Mouse (Mus musculus): Measurements from ENCODE around the gene Smchd1. TPM values are rescaled to one million over a fixed set of nuclear protein-coding genes. Genes with fewer than 3 reads are reported as not detected.
A peak's percentile ranks its signal among the peaks of the same experiment; 100 is the strongest.

Gene Smchd1
- polyA plus RNA-seq, 1 experiment = 2.3 TPM

DNA sequence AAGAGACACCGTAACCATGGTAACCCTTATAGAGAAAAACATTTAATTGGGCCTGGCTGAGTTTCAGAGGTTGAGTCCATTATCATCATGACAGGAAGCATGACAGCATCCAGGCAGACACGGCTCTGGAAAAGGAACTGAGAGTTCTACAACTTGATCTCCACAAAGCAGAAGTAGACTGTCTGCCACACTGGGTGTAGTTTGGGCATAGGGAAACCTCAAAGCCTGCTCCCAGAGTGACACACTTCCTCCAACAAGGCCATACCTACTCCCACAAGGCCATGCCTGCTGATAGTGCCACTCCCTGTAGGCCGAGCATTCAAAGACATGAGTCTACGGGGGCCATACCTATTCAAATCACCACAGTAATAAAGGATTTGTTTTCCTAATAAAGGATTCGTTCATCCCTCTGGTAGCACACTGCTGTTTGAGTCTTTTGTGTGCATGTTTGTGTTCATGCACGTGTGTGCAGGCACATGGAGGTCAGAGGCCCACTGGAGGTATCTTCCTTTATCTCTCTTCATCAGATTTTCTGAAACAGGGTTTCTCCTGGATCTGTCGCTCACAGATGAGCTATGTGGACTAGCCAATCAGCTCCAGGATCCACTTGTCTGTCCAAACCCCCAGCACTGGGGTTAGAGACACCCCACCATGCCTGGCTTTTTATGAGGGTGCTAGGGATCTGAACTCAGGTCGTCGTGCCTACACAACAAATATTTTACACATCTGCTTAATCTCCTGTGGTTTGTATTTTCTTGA, 14.7 kb upstream of the Smchd1 start:
- Histone ChIP-seq H3K36me3 (ENCODE audit: control insufficient read depth, insufficient read depth, low read length) (no peaks in the 10 kb centered on the region), H3K4me3 (ENCODE audit: low read depth, low read length) (no peak overlapping the region), H3K27me3 (ENCODE audit: control insufficient read depth, insufficient read depth, low read length) (no peaks in the 10 kb centered on the region), H3K4me1 (ENCODE audit: control insufficient read depth, insufficient read depth, insufficient read length, low read length) (no peaks in the 10 kb centered on the region), H3K27ac (ENCODE audit: insufficient read depth, low read depth, low read length) (no peak overlapping the region)
- 86% methylated on average over 9 of the region's 9 CpGs for WGBS
- TF ChIP-seq CTCF (IDR thresholded peaks at IDR 0.05; ENCODE audit: extremely low read depth, insufficient read length, insufficient replicate concordance, low read depth, low read length) (no peak), POLR2A (IDR thresholded peaks at IDR 0.05; ENCODE audit: low read depth, low read length) (no peak)

DNA sequence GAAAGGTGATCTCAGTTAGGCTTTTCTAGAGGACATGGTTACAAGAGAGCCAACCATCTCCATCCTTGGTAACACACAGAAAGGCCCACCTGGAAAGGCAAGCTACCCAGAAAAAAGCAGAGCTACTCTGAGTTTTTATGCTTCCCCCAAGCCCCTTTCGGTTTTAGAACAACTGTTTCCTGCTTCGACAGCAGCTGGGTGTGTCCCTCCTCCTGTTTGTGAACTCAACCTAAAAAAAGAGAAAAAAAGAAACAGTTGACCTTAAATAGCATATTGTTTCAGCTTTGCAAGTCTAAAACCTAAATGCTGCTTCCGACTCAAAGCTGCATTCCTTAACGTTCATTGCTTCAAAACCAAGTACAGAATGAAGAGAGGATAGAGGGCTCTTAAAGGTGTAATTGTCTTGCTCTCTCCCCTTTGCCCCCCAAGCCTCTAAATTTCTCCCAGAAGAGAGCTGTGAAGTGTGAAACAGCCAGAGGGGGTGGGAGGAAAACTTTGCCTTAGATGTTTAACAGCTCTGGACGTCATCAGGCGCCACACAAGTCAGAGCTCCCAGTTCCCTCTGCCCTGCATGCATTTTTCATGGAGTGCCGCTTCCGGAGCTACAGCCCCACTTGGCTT, 11.2 kb upstream of the Smchd1 start:
- TF ChIP-seq POLR2A (IDR thresholded peaks at IDR 0.05; ENCODE audit: low read depth, low read length) (no peak), CTCF (IDR thresholded peaks at IDR 0.05; ENCODE audit: extremely low read depth, insufficient read length, insufficient replicate concordance, low read depth, low read length) (no peak)
- Histone ChIP-seq H3K27ac (ENCODE audit: insufficient read depth, low read depth, low read length) (peak overlapping the region; percentile 97), H3K4me3 (ENCODE audit: low read depth, low read length) (peak overlapping the region; percentile 21; the same call in 1 of the 2 replicates), H3K4me1 (ENCODE audit: control insufficient read depth, insufficient read depth, insufficient read length, low read length) (peaks cover 3% of the 10 kb centered on the region; the same call in 1 of the 2 replicates), H3K36me3 (ENCODE audit: control insufficient read depth, insufficient read depth, low read length) (no peaks in the 10 kb centered on the region), H3K27me3 (ENCODE audit: control insufficient read depth, insufficient read depth, low read length) (no peaks in the 10 kb centered on the region)
- WGBS = 36% methylated on average over 8 of the region's 8 CpGs

DNA sequence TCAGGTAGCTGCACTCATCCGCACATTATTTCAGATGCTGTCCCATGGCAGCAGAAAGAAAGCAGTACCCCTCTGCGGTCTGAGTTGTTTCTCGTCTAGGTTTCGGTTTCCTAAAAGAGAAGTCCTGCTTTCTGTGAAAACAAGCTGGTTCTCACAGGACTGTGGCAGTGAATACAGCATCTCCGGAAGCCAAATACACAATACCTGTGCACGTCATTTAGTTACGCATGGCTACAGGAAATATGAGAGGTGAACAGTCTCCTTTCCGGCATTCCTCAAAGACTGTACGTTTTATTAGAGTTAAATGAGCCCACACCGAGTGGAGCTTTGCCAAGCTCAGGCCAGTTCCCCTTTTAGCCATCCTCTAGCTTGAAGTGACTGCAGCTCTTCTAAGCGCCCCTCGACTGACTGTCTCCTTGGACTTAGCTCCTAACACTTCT, 10.7 kb upstream of the Smchd1 start:
- Histone ChIP-seq H3K4me1 (ENCODE audit: control insufficient read depth, insufficient read depth, insufficient read length, low read length) (peaks cover 3% of the 10 kb centered on the region; the same call in 1 of the 2 replicates), H3K27me3 (ENCODE audit: control insufficient read depth, insufficient read depth, low read length) (no peaks in the 10 kb centered on the region), H3K4me3 (ENCODE audit: low read depth, low read length) (peak overlapping the region; percentile 21; the same call in 1 of the 2 replicates), H3K27ac (ENCODE audit: insufficient read depth, low read depth, low read length) (peak overlapping the region; percentile 97), H3K36me3 (ENCODE audit: control insufficient read depth, insufficient read depth, low read length) (no peaks in the 10 kb centered on the region)
- TF ChIP-seq CTCF (IDR thresholded peaks at IDR 0.05; ENCODE audit: extremely low read depth, insufficient read length, insufficient replicate concordance, low read depth, low read length) (no peak), POLR2A (IDR thresholded peaks at IDR 0.05; ENCODE audit: low read depth, low read length) (no peak)
- WGBS = 48% methylated on average over 12 of the region's 12 CpGs

DNA sequence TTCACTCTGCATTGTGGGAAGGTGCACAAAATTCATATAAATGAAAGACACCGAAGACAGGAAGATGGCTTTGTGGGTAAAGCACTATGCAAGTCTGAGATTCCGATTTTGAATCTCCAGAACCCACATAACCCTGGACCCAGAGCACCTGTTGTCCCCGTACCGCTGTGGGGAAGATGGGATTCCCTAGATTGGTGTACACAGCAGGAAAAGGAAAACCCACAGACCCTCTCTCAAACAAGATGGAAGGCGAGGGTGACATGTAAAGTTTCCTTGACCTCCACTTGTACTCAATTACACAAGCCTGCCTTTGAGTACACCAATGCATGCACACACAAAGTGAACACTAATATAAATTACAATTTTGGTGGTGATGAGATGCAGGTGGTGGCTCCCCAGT, 9.6 kb upstream of the Smchd1 start:
- Histone ChIP-seq H3K27ac (ENCODE audit: insufficient read depth, low read depth, low read length) (peak overlapping the region; percentile 97), H3K27me3 (ENCODE audit: control insufficient read depth, insufficient read depth, low read length) (no peaks in the 10 kb centered on the region), H3K4me1 (ENCODE audit: control insufficient read depth, insufficient read depth, insufficient read length, low read length) (peaks cover 6% of the 10 kb centered on the region; the same call in 1 of the 2 replicates), H3K36me3 (ENCODE audit: control insufficient read depth, insufficient read depth, low read length) (no peaks in the 10 kb centered on the region), H3K4me3 (ENCODE audit: low read depth, low read length) (no peak overlapping the region)
- TF ChIP-seq CTCF (IDR thresholded peaks at IDR 0.05; ENCODE audit: extremely low read depth, insufficient read length, insufficient replicate concordance, low read depth, low read length) (no peak), POLR2A (IDR thresholded peaks at IDR 0.05; ENCODE audit: low read depth, low read length) (no peak)
- 95% methylated on average over 5 of the region's 5 CpGs for WGBS

DNA sequence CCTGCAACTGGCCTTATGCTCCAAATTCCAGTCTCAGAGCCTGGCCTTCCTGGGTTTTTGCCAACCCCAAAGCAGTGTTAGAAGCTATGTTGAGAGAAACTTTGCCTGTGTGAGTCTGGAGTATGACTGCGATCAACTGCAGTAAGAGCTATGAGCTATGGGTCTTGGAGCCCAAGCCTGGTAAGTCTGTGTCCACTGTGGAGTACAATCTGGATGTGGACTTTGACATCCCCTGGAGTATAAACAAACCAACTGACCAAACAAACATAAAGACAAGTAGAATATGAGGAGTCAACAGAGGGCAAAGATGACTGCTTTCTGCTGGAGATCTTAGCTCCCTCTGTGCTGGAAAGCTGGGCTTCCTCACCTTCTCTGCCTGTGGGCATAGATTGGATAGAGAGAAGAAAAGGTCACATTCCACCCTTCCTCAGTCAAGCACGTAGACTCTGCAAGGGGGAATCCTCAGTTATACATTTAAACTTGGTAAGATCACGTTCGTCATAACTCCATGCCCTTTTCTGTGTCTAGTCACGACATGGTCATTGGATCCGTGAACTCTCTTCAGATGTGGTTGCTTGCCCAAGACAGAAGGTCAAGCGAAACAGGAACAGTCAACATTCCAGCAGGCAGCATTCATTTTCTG, 8.4 kb upstream of the Smchd1 start:
- Histone ChIP-seq H3K27ac (ENCODE audit: insufficient read depth, low read depth, low read length) (no peak overlapping the region), H3K4me3 (ENCODE audit: low read depth, low read length) (no peak overlapping the region), H3K36me3 (ENCODE audit: control insufficient read depth, insufficient read depth, low read length) (no peaks in the 10 kb centered on the region), H3K27me3 (ENCODE audit: control insufficient read depth, insufficient read depth, low read length) (no peaks in the 10 kb centered on the region), H3K4me1 (ENCODE audit: control insufficient read depth, insufficient read depth, insufficient read length, low read length) (peaks cover 9% of the 10 kb centered on the region; the same call in 1 of the 2 replicates)
- no peak for TF ChIP-seq CTCF (IDR thresholded peaks at IDR 0.05; ENCODE audit: extremely low read depth, insufficient read length, insufficient replicate concordance, low read depth, low read length)
- no peak for TF ChIP-seq POLR2A (IDR thresholded peaks at IDR 0.05; ENCODE audit: low read depth, low read length)
- 81% methylated on average over 7 of the region's 7 CpGs for WGBS

DNA sequence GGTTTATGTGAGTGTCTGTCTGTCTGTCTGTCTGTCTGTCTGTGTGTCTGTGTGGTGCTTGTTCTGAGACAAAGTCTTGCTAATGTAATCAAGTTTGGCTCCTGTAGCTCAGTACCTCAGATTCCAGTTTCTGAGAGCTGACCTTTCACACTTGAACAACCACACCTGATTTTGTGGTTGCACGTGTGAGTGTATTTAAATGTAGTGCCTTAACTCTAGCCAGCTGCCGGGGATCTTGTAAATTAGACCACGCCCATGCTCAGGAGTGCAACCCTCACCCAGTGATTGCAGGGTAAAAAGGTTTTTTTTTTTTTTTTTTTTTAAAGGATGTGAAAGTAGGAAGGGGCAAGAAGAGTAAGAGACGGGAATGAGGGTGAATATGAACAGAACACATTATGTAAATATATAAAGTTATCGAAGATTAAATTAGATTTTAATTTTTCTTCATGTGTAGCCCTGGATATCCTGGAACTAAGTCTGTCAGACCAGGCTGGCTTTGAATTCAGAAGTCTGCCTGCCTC, 4.3 kb upstream of the Smchd1 start:
- Histone ChIP-seq H3K4me1 (ENCODE audit: control insufficient read depth, insufficient read depth, insufficient read length, low read length) (peaks cover 12% of the 10 kb centered on the region; the same call in 1 of the 2 replicates), H3K27ac (ENCODE audit: insufficient read depth, low read depth, low read length) (no peak overlapping the region), H3K36me3 (ENCODE audit: control insufficient read depth, insufficient read depth, low read length) (no peaks in the 10 kb centered on the region), H3K4me3 (ENCODE audit: low read depth, low read length) (no peak overlapping the region), H3K27me3 (ENCODE audit: control insufficient read depth, insufficient read depth, low read length) (no peaks in the 10 kb centered on the region)
- WGBS = 22% methylated on average over 5 of the region's 5 CpGs
- no peak for TF ChIP-seq CTCF (IDR thresholded peaks at IDR 0.05; ENCODE audit: extremely low read depth, insufficient read length, insufficient replicate concordance, low read depth, low read length)
- TF ChIP-seq POLR2A (IDR thresholded peaks at IDR 0.05; ENCODE audit: low read depth, low read length) = no peak
